Mouse (Mus musculus) CH12.LX (cell line): Measurements from ENCODE around the gene Slc11a1. TPM values are rescaled to one million over a fixed set of nuclear protein-coding genes. Genes with fewer than 3 reads are reported as not detected.

Experiments used
- DNase-seq: peaks from one replicate; pipeline ENCODE4 v3.0.0-alpha.2; 2013; ENCODE audit errors: extremely low read depth
- H3K27ac ChIP-seq: 2 replicates; pipeline ENCODE4 v1.5.1; 2012; ENCODE audit warnings: low read depth, mild to moderate bottlenecking, control low read depth, moderate library complexity; ENCODE audit not compliant: insufficient read depth
- H3K27me3 ChIP-seq: replicated peaks from 2 replicates; pipeline ENCODE3; 2012; ENCODE audit warnings: inconsistent platforms
- H3K36me3 ChIP-seq, 2 experiments: replicated peaks in 1 of 2; 2 replicates each; pipeline versions ENCODE3 to v1.6.1; 2012; ENCODE audit warnings: inconsistent platforms in 1 of 2, low read length in 1 of 2, mild to moderate bottlenecking in 1 of 2, mixed read lengths in 1 of 2, moderate library complexity in 1 of 2; ENCODE audit not compliant: control insufficient read depth in 1 of 2, insufficient read depth in 1 of 2
- H3K4me1 ChIP-seq, 2 experiments: 2 replicates each; pipeline ENCODE4 v1.6.1; 2012; ENCODE audit warnings: inconsistent platforms in 1 of 2, moderate library complexity in 1 of 2; ENCODE audit not compliant: insufficient read depth in 2 of 2, control insufficient read depth in 1 of 2
- H3K4me2 ChIP-seq: 2 replicates; pipeline ENCODE4 v1.6.1; 2012; ENCODE audit warnings: low read depth, mild to moderate bottlenecking, control low read depth; ENCODE audit not compliant: poor library complexity, insufficient read depth, severe bottlenecking
- H3K4me3 ChIP-seq, 3 experiments: fragments of 150-350 bp in 1 of 3; sonication (generic) in 1 of 3; replicated peaks in 1 of 3; 2 replicates each; pipeline versions ENCODE3 to v1.5.1; 2011 to 2012; ENCODE audit warnings: low read depth in 2 of 3, low read length in 2 of 3, mild to moderate bottlenecking in 2 of 3, moderate library complexity in 2 of 3, control low read depth in 1 of 3, improper control_type of control experiment in 1 of 3, inconsistent platforms in 1 of 3, mixed read lengths in 1 of 3; ENCODE audit not compliant: poor library complexity in 1 of 3
- H3K79me2 ChIP-seq: replicated peaks from 2 replicates; pipeline ENCODE4 v1.6.1; 2012; ENCODE audit warnings: mild to moderate bottlenecking, moderate library complexity; ENCODE audit not compliant: control insufficient read depth, poor library complexity, insufficient read depth, severe bottlenecking; ENCODE audit errors: extremely low read depth
- H3K9ac ChIP-seq: 2 replicates; pipeline ENCODE4 v1.6.1; 2012; ENCODE audit warnings: low read depth, mild to moderate bottlenecking, control low read depth, moderate library complexity; ENCODE audit not compliant: insufficient read depth
- H3K9me3 ChIP-seq: replicated peaks from 2 replicates; pipeline ENCODE3; 2012; ENCODE audit warnings: low read length, inconsistent platforms, mixed read lengths
- BHLHE40 ChIP-seq: IDR thresholded peaks from 2 replicates; pipeline ENCODE4 v1.6.1; 2011; ENCODE audit warnings: mild to moderate bottlenecking, low read depth, low read length, improper control_type of control experiment
- CHD1 ChIP-seq: IDR thresholded peaks from 2 replicates; pipeline ENCODE4 v1.6.1; 2012; ENCODE audit warnings: low read depth, low read length, improper control_type of control experiment, inconsistent platforms
- CHD2 ChIP-seq: IDR thresholded peaks from 2 replicates; pipeline ENCODE4 v1.6.1; 2011; ENCODE audit warnings: low read length, improper control_type of control experiment
- E2F4 ChIP-seq: IDR thresholded peaks from 2 replicates; pipeline ENCODE4 v1.6.1; 2011; ENCODE audit warnings: low read depth, low read length, improper control_type of control experiment; ENCODE audit not compliant: insufficient replicate concordance
- ELF1 ChIP-seq: IDR thresholded peaks from 2 replicates; pipeline ENCODE4 v1.6.1; 2014; ENCODE audit warnings: low read depth, mild to moderate bottlenecking, inconsistent platforms, low read length, improper control_type of control experiment
- EP300 ChIP-seq: IDR thresholded peaks from 2 replicates; pipeline ENCODE4 v1.6.1; 2011; ENCODE audit warnings: low read length, improper control_type of control experiment
- ETS1 ChIP-seq: conservative IDR thresholded peaks from 2 replicates; pipeline ENCODE4 v1.6.1; 2012; ENCODE audit warnings: low read depth, mild to moderate bottlenecking, inconsistent platforms, low read length, improper control_type of control experiment, moderate library complexity
- IRF4 ChIP-seq: IDR thresholded peaks from 2 replicates; pipeline ENCODE4 v1.6.1; 2014; ENCODE audit warnings: low read depth, mild to moderate bottlenecking, inconsistent platforms, low read length, improper control_type of control experiment
- JUN ChIP-seq: IDR thresholded peaks from 2 replicates; pipeline ENCODE4 v1.6.1; 2011; ENCODE audit warnings: low read depth, mild to moderate bottlenecking, low read length, improper control_type of control experiment, moderate library complexity; ENCODE audit not compliant: insufficient read depth
- MAX ChIP-seq: IDR thresholded peaks from 2 replicates; pipeline ENCODE4 v1.6.1; 2011; ENCODE audit warnings: low read length, improper control_type of control experiment
- MEF2A ChIP-seq: IDR thresholded peaks from 2 replicates; pipeline ENCODE4 v1.6.1; 2014; ENCODE audit warnings: low read depth, mild to moderate bottlenecking, inconsistent platforms, low read length, improper control_type of control experiment, borderline replicate concordance
- MXI1 ChIP-seq: IDR thresholded peaks from 2 replicates; pipeline ENCODE4 v1.6.1; 2011; ENCODE audit warnings: mild to moderate bottlenecking, low read depth, low read length, improper control_type of control experiment
- MYC ChIP-seq: IDR thresholded peaks from 2 replicates; pipeline ENCODE4 v1.6.1; 2011; ENCODE audit warnings: low read depth, mild to moderate bottlenecking, improper control_type of control experiment, low read length
- NELFE ChIP-seq: IDR thresholded peaks from 2 replicates; pipeline ENCODE4 v1.6.1; 2011; ENCODE audit warnings: low read depth, low read length, improper control_type of control experiment
- PAX5 ChIP-seq: IDR thresholded peaks from 2 replicates; pipeline ENCODE4 v1.6.1; 2012; ENCODE audit warnings: low read length, inconsistent platforms, mixed read lengths
- POLR2AphosphoS2 ChIP-seq: IDR thresholded peaks from 2 replicates; pipeline ENCODE4 v1.6.1; 2011; ENCODE audit warnings: low read depth, low read length, improper control_type of control experiment
- SIN3A ChIP-seq: IDR thresholded peaks from 2 replicates; pipeline ENCODE4 v1.6.1; 2012; ENCODE audit warnings: low read length, improper control_type of control experiment, inconsistent platforms
- ZC3H11A ChIP-seq: IDR thresholded peaks from 2 replicates; pipeline ENCODE4 v1.6.1; 2012; ENCODE audit warnings: low read depth, mild to moderate bottlenecking, inconsistent platforms, low read length, improper control_type of control experiment
- ZNF384 ChIP-seq: IDR thresholded peaks from 2 replicates; pipeline ENCODE4 v1.6.1; 2012; ENCODE audit warnings: low read depth, low read length, improper control_type of control experiment, inconsistent platforms
- dilution Hi-C: fragments of 300-500 bp; cut with MboI; formaldehyde crosslinking; loops from 2 replicates; pipeline ENCODE4 v1.14.3; 2020; ENCODE audit warnings: low sequenced_read_pairs; ENCODE audit not compliant: extremely low pct_unique_long_range_greater_than_20kb, extremely low pct_ligation_motif_present
- in situ Hi-C: fragments of 300-500 bp; cut with MboI; formaldehyde crosslinking; loops from 3 replicates; pipeline ENCODE4 v1.14.3; 2019; ENCODE audit warnings: low sequenced_read_pairs, low pct_ligation_motif_present, low pct_unique_long_range_greater_than_20kb, mixed read lengths
- polyA plus RNA-seq: library from polyadenylated mRNA; unstranded; fragments of >175 nt; gene quantifications from 2 replicates; pipeline ENCODE4 v1.2.1, GENCODE M21; 2012; ENCODE audit warnings: low read depth; ENCODE audit not compliant: insufficient read length
- total RNA-seq, 2 experiments: library from RNA; depleted of rRNA; stranded (reverse); fragments of 300-350 nt in 1 of 2; fragments of >200 nt in 1 of 2; gene quantifications; 2 replicates each; pipeline ENCODE4 v1.2.3; 2012 to 2014

The Slc11a1 gene
- total and polyA plus RNA-seq, 3 experiments, result 17.0 to 96.4 (median 35.7) TPM

GRCm38 (mm10) chr1:74393010-74393409 is 18.0 kb downstream of the Slc11a1 start:
- H3K27me3 ChIP-seq, result no peaks in the 10 kb centered on the region
- peaks cover 19 to 22% of the 10 kb centered on the region in 2 experiments for H3K36me3 ChIP-seq
- DNase-seq, result no peak
- H3K27ac ChIP-seq, result peak overlapping the region; percentile 12; the same call in 1 of the 2 replicates
- H3K9me3 ChIP-seq, result no peaks in the 10 kb centered on the region
- TF ChIP-seq JUN (no peak), E2F4 (no peak), EP300 (no peak), MXI1 (no peak), SIN3A (no peak)
- peaks cover 4 to 56% of the 10 kb centered on the region in 2 experiments; a peak in 3 of 4 replicates for H3K4me1 ChIP-seq
- H3K4me3 ChIP-seq, result peak overlapping the region; percentile 65 to 86 (median 73)
- in situ Hi-C loops (loop anchor here (5.0 to 10.0 kb wide), 2 partner anchors 52 to 81 kb away; no protein-coding TSS in a partner anchor), dilution Hi-C loops (no loop called here)
- peak overlapping the region; percentile 41 for H3K4me2 ChIP-seq
- peak overlapping the region; percentile 98 for H3K9ac ChIP-seq
- H3K79me2 ChIP-seq, result peaks cover 21% of the 10 kb centered on the region

GRCm38 (mm10) chr1:74393697-74394096 is 18.7 kb downstream of the Slc11a1 start:
- Histone ChIP-seq H3K4me2 (no peak overlapping the region), H3K36me3 (peaks cover 19 to 22% of the 10 kb centered on the region in 2 experiments), H3K4me3 (no peak overlapping the region), H3K9ac (no peak overlapping the region), H3K79me2 (peaks cover 21% of the 10 kb centered on the region), H3K27ac (no peak overlapping the region), H3K4me1 (peaks cover 4 to 55% of the 10 kb centered on the region in 2 experiments; a peak in 3 of 4 replicates), H3K9me3 (no peaks in the 10 kb centered on the region), H3K27me3 (no peaks in the 10 kb centered on the region)
- in situ Hi-C loops, result loop anchor here (5.0 to 10.0 kb wide), 2 partner anchors 51 to 81 kb away; no protein-coding TSS in a partner anchor
- DNase-seq, result no peak
- dilution Hi-C loops, result no loop called here
- no peak for TF ChIP-seq CHD2
- no peak for TF ChIP-seq ZNF384
- no peak for TF ChIP-seq NELFE
- no peak for TF ChIP-seq POLR2AphosphoS2
- no peak for TF ChIP-seq ZC3H11A

GRCm38 (mm10) chr1:74394311-74394710 is 19.3 kb downstream of the Slc11a1 start:
- H3K4me2 ChIP-seq, result no peak overlapping the region
- peaks cover 4 to 51% of the 10 kb centered on the region in 2 experiments; a peak in 3 of 4 replicates for H3K4me1 ChIP-seq
- no peaks in the 10 kb centered on the region for H3K27me3 ChIP-seq
- H3K4me3 ChIP-seq, result no peak overlapping the region
- no peak for TF ChIP-seq E2F4
- TF ChIP-seq ETS1, result no peak
- no peak for TF ChIP-seq PAX5
- no peak for TF ChIP-seq MAX
- TF ChIP-seq IRF4, result no peak
- TF ChIP-seq ELF1, result no peak
- TF ChIP-seq MXI1, result no peak
- TF ChIP-seq MYC, result no peak
- TF ChIP-seq SIN3A, result no peak
- no peak for TF ChIP-seq CHD1
- no peak for TF ChIP-seq MEF2A
- no peak for TF ChIP-seq BHLHE40
- DNase-seq, result no peak
- in situ Hi-C loops, result loop anchor here (5.0 to 10.0 kb wide), 2 partner anchors 50 to 82 kb away; no protein-coding TSS in a partner anchor
- H3K36me3 ChIP-seq, result peaks cover 19 to 22% of the 10 kb centered on the region in 2 experiments
- no peak overlapping the region for H3K27ac ChIP-seq
- H3K9me3 ChIP-seq, result no peaks in the 10 kb centered on the region
- dilution Hi-C loops, result no loop called here
- no peak overlapping the region for H3K9ac ChIP-seq
- H3K79me2 ChIP-seq, result peaks cover 21% of the 10 kb centered on the region
